Mouse (Mus musculus) stomach, embryonic 14.5 days (tissue): ENCODE data around the gene Aicda. TPM values are rescaled to one million over a fixed set of nuclear protein-coding genes. Genes with fewer than 3 reads are reported as not detected.

Source experiments
- ATAC-seq: fragments of 200-750 bp; cut with Nextera tagmentation; 2 replicates; pipeline ENCODE4 v1.8.0; 2017; ENCODE audit warnings: low read depth, moderate TSS enrichment; ENCODE audit not compliant: insufficient number of reproducible peaks, insufficient read depth, low FRiP score
- H3K27ac ChIP-seq: fragments of 300-500 bp; sonication (generic); 2 replicates; pipeline ENCODE4 v1.5.1; 2014; ENCODE audit warnings: mild to moderate bottlenecking, low read length, moderate library complexity, mixed read lengths
- H3K27me3 ChIP-seq: fragments of 300-500 bp; sonication (generic); 2 replicates; pipeline ENCODE4 v1.6.1; 2014; ENCODE audit warnings: low read length, control low read depth, mixed read lengths; ENCODE audit not compliant: control insufficient read depth, insufficient read depth
- H3K36me3 ChIP-seq: fragments of 300-500 bp; sonication (generic); 2 replicates; pipeline ENCODE4 v1.6.1; 2014; ENCODE audit warnings: mild to moderate bottlenecking, control low read depth, low read length, moderate library complexity, mixed read lengths; ENCODE audit not compliant: control insufficient read depth, insufficient read depth
- H3K4me1 ChIP-seq: fragments of 300-500 bp; sonication (generic); 2 replicates; pipeline ENCODE4 v1.6.1; 2014; ENCODE audit warnings: low read length, control low read depth, mixed read lengths; ENCODE audit not compliant: control insufficient read depth, insufficient read depth
- H3K4me2 ChIP-seq: fragments of 300-500 bp; sonication (generic); replicated peaks from 2 replicates; pipeline ENCODE4 v1.6.1; 2014; ENCODE audit warnings: low read depth, low read length, control low read depth
- H3K4me3 ChIP-seq: fragments of 300-500 bp; sonication (generic); 2 replicates; pipeline ENCODE4 v1.5.1; 2014; ENCODE audit warnings: low read depth, low read length, control low read depth
- H3K9ac ChIP-seq: fragments of 300-500 bp; sonication (generic); replicated peaks from 2 replicates; pipeline ENCODE4 v1.6.1; 2014; ENCODE audit warnings: low read depth, mild to moderate bottlenecking, control low read depth, low read length, moderate library complexity, mixed read lengths
- H3K9me3 ChIP-seq: fragments of 300-500 bp; sonication (generic); 2 replicates; pipeline ENCODE4 v1.6.1; 2016; ENCODE audit warnings: low read depth, low read length, control low read depth; ENCODE audit not compliant: control insufficient read depth
- WGBS: fragments of 180-500 bp; shearing (Covaris S2); extraction: QIAGEN DNeasy Blood & Tissue Kit; methylation state at CpG from one replicate; pipeline ENCODE4 v1.1.7; 2014; 5-methylcytosine and 5-hydroxymethylcytosine counted together
- polyA plus RNA-seq: library from polyadenylated mRNA; unstranded; fragments of >200 nt; fragmentation: Nextera tagmentation; extraction: Ambion mirVana; gene quantifications from 2 replicates; pipeline ENCODE4 v1.2.1, GENCODE M21; 2014

Gene Aicda
- polyA plus RNA-seq, 1 experiment from 2014 or later: not detected

- Histone ChIP-seq H3K4me1 (no peaks in the 10 kb centered on the region), H3K27me3 (no peaks in the 10 kb centered on the region), H3K4me2 (no peak overlapping the region), H3K9ac (no peak overlapping the region), H3K36me3 (no peaks in the 10 kb centered on the region), H3K4me3 (no peak overlapping the region), H3K27ac (no peak overlapping the region), H3K9me3 (no peaks in the 10 kb centered on the region)
- 88% methylated on average over 7 of the region's 7 CpGs for WGBS
- ATAC-seq: no peak
These were observed 46.6 kb downstream of the Aicda start for GRCm38 (mm10) chr6:122600066-122600646.

DNA sequence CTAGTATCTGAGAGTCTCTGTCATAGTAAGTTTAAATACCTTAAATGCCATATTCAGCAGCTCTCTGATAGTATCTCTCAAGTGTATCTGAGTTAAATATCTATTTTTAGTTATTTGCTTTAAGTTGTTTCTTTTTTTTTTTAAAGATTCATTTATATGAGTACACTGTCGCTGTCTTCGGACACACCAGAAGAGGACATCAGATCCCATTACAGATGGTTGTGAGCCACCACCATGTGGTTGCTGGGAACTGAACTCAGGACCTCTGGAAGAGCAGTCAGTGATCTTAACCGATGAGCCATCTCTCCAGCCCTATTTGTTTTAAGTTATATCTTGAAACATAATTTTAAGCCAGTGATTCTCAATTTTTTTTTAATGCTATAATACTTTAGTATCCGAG lies 47.4 kb downstream of the Aicda start:
- Histone ChIP-seq H3K36me3 (no peaks in the 10 kb centered on the region), H3K4me1 (no peaks in the 10 kb centered on the region), H3K9ac (no peak overlapping the region), H3K4me3 (no peak overlapping the region), H3K4me2 (no peak overlapping the region), H3K9me3 (no peaks in the 10 kb centered on the region), H3K27me3 (no peaks in the 10 kb centered on the region), H3K27ac (no peak overlapping the region)
- no peak for ATAC-seq
- 86% methylated on average over 4 of the region's 4 CpGs for WGBS

DNA sequence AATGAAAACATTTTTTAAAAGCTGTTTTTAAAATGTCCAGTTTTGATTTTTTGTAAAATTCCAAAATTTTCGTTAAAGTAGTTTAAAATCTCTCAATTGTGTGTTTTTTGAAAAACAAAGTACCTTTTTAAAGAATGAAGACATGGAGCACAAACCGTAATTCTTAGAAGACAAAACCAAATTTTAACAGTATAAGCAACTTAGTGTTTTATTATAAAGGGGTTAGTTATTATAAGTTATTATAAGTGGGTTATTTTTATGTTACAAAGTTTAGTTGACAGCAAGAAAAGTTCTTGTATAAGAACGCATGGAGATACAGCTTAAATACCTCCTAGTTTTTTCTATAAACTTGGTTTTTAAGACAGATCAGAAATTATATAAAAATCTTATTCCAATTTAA lies 48.0 kb downstream of the Aicda start:
- no peak for ATAC-seq
- H3K4me2 ChIP-seq: peak overlapping the region; percentile 60
- no peaks in the 10 kb centered on the region for H3K36me3 ChIP-seq
- 90% methylated on average over 3 of the region's 3 CpGs for WGBS
- H3K4me1 ChIP-seq: no peaks in the 10 kb centered on the region
- no peaks in the 10 kb centered on the region for H3K27me3 ChIP-seq
- no peak overlapping the region for H3K9ac ChIP-seq
- no peak overlapping the region for H3K27ac ChIP-seq
- no peaks in the 10 kb centered on the region for H3K9me3 ChIP-seq
- H3K4me3 ChIP-seq: peak overlapping the region; percentile 44

- no peaks in the 10 kb centered on the region for H3K27me3 ChIP-seq
- peak within 1 kb of the TSS; percentile 61; the same call in 1 of the 2 replicates for H3K27ac ChIP-seq
- H3K36me3 ChIP-seq: no peaks in the 10 kb centered on the region
- H3K4me2 ChIP-seq: peak within 1 kb of the TSS; percentile 60
- no peaks in the 10 kb centered on the region for H3K4me1 ChIP-seq
- WGBS: 8% methylated on average over 22 of the region's 22 CpGs
- no peaks in the 10 kb centered on the region for H3K9me3 ChIP-seq
- peak; percentile 84 for ATAC-seq
- peak within 1 kb of the TSS; percentile 28 for H3K9ac ChIP-seq
- peak within 1 kb of the TSS; percentile 44 for H3K4me3 ChIP-seq
These were observed 48.8 kb downstream of the Aicda start, which contains the start of gene Apobec1 for GRCm38 (mm10) chr6:122602242-122602991. Gene Apobec1 (minus strand): TSS chr6:122602444.

DNA sequence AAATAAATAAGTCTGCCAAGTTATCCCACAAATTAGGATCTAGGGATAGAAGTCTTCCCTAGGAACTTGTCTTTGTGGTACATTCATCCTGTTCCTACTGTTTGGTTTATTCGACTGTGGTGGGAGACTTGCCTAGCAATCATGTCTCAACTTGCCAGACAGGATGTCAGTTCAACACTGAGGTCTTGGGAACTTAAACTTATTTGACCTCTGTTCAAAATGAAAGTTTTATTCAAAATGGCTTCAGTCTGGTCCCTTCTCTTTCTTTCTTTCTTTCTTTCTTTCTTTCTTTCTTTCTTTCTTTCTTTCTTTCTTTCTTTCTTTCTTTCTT lies 49.4 kb downstream of the Aicda start:
- Histone ChIP-seq H3K4me2 (peak overlapping the region; percentile 60), H3K27me3 (no peaks in the 10 kb centered on the region), H3K36me3 (no peaks in the 10 kb centered on the region), H3K9ac (no peak overlapping the region), H3K4me3 (peak overlapping the region; percentile 44; the same call in 1 of the 2 replicates), H3K9me3 (no peaks in the 10 kb centered on the region), H3K27ac (no peak overlapping the region; the same call in 1 of the 2 replicates), H3K4me1 (no peaks in the 10 kb centered on the region)
- 38% methylated on average over 1 of the region's 1 CpGs for WGBS
- ATAC-seq: no peak

GRCm38 (mm10) chr6:122604260-122604659 lies 50.7 kb downstream of the Aicda start:
- H3K27ac ChIP-seq: no peak overlapping the region
- no peaks in the 10 kb centered on the region for H3K36me3 ChIP-seq
- no peaks in the 10 kb centered on the region for H3K4me1 ChIP-seq
- ATAC-seq: no peak
- no peak overlapping the region for H3K4me3 ChIP-seq
- H3K27me3 ChIP-seq: no peaks in the 10 kb centered on the region
- no peaks in the 10 kb centered on the region for H3K9me3 ChIP-seq
- H3K4me2 ChIP-seq: no peak overlapping the region
- H3K9ac ChIP-seq: no peak overlapping the region

DNA sequence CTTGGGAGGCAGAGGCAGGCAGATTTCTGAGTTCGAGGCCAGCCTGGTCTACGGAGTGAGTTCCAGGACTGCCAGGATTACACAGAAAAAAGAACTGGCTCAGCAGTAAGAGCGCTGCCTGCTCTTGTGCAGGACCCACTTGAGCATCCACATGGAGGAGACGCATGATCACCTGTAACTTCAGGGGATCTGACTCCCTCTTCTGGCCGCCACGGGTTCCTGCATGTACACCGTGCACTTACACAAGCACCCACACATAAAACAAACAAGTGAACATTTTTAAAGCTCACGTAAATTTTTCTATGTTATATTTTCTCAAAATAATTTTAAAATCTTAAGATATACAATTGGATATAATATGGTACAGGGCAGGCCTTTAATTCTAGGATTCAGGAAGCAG lies 51.9 kb downstream of the Aicda start:
- no peaks in the 10 kb centered on the region for H3K4me1 ChIP-seq
- 88% methylated on average over 8 of the region's 8 CpGs for WGBS
- ATAC-seq: no peak

GRCm38 (mm10) chr6:122606661-122607060 lies 53.1 kb downstream of the Aicda start:
- ATAC-seq: no peak
- H3K4me1 ChIP-seq: no peaks in the 10 kb centered on the region

More for the DNA sequence above, 51.9 kb downstream of the Aicda start:
- Histone ChIP-seq H3K27ac (no peak overlapping the region), H3K4me3 (no peak overlapping the region), H3K36me3 (no peaks in the 10 kb centered on the region), H3K9ac (no peak overlapping the region), H3K4me2 (no peak overlapping the region), H3K9me3 (no peaks in the 10 kb centered on the region), H3K27me3 (no peaks in the 10 kb centered on the region)

More at GRCm38 (mm10) chr6:122606661-122607060, 53.1 kb downstream of the Aicda start:
- no peaks in the 10 kb centered on the region for H3K9me3 ChIP-seq
- no peak overlapping the region for H3K27ac ChIP-seq
- H3K4me2 ChIP-seq: no peak overlapping the region
- 93% methylated on average over 11 of the region's 11 CpGs for WGBS
- H3K27me3 ChIP-seq: no peaks in the 10 kb centered on the region
- H3K36me3 ChIP-seq: no peaks in the 10 kb centered on the region
- H3K4me3 ChIP-seq: no peak overlapping the region
- H3K9ac ChIP-seq: no peak overlapping the region
